Mouse (Mus musculus) liver, adult 2 months (tissue): ENCODE data around the gene Fyb2.

ENCODE experiments used
- CTCF ChIP-seq: fragments of 200-500 bp; IDR thresholded peaks from 2 replicates; pipeline ENCODE4 v1.5.1; 2011; ENCODE audit warnings: low read depth, low read length, control low read depth
- POLR2A ChIP-seq: fragments of 200-500 bp; IDR thresholded peaks from 2 replicates; pipeline ENCODE4 v1.6.1; 2011; ENCODE audit warnings: low read length, control low read depth; ENCODE audit not compliant: insufficient read depth; ENCODE audit errors: extremely low read depth

DNA sequence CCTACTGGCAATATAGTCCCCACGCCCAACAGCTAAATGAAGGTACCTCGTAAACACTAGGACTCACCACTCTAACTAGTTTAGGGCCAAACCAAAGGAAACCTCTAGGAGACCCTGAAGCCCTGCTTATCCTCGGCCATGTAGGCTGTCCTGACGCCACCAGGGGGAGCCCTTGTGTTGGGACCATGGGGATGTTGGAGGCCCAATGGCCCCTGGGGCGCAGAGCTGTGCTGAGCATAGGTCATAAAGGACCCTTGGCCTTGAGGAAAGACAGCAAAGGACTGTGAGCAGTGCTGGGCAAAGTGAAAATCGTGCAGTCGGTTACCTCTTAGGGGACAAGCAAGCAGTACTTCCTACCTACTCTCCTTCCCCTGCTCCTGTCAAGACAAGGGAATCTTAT lies 1.6 kb upstream of the Fyb2 start:
- TF ChIP-seq POLR2A (no peak), CTCF (peak; percentile 96)
